Mouse (Mus musculus): ENCODE measurements around the gene Clca3a2. TPM values are rescaled to one million over a fixed set of nuclear protein-coding genes. Genes with fewer than 3 reads are reported as not detected.
"Not testable (repeated sequence)": the region's sequence is repeated elsewhere in the genome, so short reads cannot be mapped to it uniquely, and the experiment has no call there.

Gene Clca3a2
- not detected for total RNA-seq (2018; cell fraction: chromatin; rRNA removed)
- not detected for total RNA-seq (2018; cell fraction: cytosol; rRNA removed)
- not detected for total RNA-seq (2018; cell fraction: nucleus; rRNA removed)
- not detected in 3 replicates for polyA plus RNA-seq (2018)

DNA sequence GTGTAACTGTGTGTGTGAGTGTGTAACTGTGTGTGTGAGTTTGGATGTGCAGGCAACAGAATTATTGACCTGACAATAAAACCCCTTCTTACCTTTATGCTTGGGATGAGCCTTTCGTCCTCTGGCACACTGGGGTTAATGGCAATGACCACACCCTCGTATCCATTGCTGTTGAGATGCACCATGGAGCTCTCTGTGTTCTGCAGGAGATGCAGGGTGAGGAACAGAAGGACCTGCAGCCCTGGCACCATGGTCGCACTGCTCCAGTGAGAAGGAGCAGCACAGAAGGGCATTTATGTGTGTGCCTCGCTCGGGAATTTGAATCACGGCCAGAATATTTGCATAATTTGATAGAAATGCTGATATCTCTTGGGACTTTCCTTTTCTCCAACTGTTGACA lies at the start of gene Clca3a2:
Gene Clca3a2 (minus strand): TSS at position 276 of the 400 bp plus-strand sequence.
- H3K79me2 ChIP-seq (ENCODE audit: inconsistent target); H3K36me3 ChIP-seq (ENCODE audit: inconsistent target); H3K27ac ChIP-seq; H3K4me3 ChIP-seq (ENCODE audit: inconsistent target): not testable (repeated sequence)
- 86% methylated on average over 3 of the region's 6 CpGs for WGBS (ENCODE audit: missing documents)

DNA sequence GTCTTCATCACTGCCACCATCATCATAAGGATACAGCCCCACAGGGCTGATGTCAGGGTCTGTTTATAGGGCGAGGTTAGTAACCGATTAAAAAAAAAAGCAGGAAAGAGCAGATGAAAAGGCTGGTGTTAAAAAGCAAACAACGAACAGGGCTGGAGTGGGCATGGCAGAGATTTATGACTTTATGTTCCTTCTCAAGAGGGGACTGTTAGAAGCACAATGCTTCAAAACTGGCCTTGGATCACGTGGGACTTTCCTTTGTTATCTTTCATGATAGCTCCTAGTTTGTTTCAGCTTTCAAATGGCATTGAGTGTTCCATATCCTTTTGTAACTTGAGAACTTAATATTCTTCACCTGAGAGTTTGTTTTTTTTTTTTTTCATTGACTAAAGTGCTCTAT lies 30.3 kb upstream of the Clca3a2 start:
- 23% methylated on average over 4 of the region's 4 CpGs for WGBS (ENCODE audit: missing documents)
- H3K36me3 ChIP-seq (ENCODE audit: inconsistent target): no peaks in the 10 kb centered on the region

DNA sequence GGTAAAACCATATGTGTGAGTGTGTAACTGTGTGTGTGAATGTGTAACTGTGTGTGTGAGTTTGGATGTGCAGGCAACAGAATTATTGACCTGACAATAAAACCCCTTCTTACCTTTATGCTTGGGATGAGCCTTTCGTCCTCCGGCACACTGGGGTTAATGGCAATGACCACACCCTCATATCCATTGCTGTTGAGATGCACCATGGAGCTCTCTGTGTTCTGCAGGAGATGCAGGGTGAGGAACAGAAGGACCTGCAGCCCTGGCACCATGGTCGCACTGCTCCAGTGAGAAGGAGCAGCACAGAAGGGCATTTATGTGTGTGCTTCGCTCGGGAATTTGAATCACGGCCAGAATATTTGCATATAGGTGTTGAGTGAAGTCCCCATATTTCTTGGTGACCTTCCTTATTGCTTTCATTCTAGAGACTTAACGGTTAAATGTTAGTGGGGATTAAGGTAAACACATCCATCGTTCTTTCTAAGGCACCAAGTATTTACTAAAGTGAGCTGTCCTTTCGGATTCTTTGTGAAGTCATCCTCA lies 29.8 kb upstream of the Clca3a2 start, which contains the start of gene Clca3b:
Gene Clca3b (minus strand): TSS at position 344 of the 543 bp plus-strand sequence.
- not testable (repeated sequence) for H3K36me3 ChIP-seq (ENCODE audit: inconsistent target); H3K79me2 ChIP-seq (ENCODE audit: inconsistent target); H3K27ac ChIP-seq; H3K4me3 ChIP-seq (ENCODE audit: inconsistent target)
- WGBS (ENCODE audit: missing documents): 79% methylated on average over 6 of the region's 9 CpGs

More for the DNA sequence above, 30.3 kb upstream of the Clca3a2 start:
- Histone ChIP-seq H3K79me2 (ENCODE audit: inconsistent target) (no peaks in the 10 kb centered on the region), H3K27ac (no peak overlapping the region), H3K4me3 (ENCODE audit: inconsistent target) (no peak overlapping the region)

DNA sequence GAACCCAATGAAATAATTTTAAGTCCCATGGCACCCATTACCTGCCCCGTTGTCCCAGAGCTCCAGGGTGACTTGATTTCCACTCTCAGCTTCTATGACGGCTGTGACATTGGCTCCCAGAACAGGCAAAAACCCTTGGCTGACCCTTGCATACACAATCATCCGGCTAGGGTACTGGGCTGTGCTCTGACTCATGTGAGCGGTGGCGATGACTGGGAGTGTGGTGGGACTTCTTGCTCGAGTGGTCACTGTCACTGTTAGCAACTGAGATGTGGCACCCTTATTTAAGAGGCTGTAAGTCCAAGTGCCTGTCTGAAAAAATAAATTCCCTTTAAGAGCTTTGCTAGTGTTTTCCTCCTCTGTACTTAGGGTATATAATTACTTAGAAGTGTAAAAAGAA lies 8.0 kb upstream of the Clca3a2 start:
- no peaks in the 10 kb centered on the region for H3K79me2 ChIP-seq (ENCODE audit: inconsistent target)
- WGBS (ENCODE audit: missing documents): 92% methylated on average over 6 of the region's 6 CpGs
- no peaks in the 10 kb centered on the region for H3K36me3 ChIP-seq (ENCODE audit: inconsistent target)

DNA sequence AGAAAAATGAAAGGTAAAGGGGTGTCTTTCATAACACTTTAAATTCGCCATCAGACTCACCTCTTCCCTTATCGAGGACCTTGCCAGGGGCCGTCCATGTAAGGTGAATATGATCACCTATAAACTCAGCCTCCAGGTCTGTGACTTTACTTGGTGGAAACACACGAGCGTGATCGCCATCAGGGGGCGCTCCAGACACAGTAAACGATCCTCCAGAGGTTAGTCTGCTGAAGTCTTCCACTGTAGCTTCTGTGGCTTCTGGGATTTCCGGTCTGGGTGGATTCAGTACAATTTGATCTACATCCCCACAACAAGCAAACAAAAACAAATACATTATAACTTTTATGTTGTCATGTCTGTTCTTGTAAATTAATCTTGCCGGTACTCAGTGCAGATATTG lies 5.9 kb upstream of the Clca3a2 start:
- Histone ChIP-seq H3K4me3 (ENCODE audit: inconsistent target) (no peak overlapping the region), H3K27ac (no peak overlapping the region), H3K36me3 (ENCODE audit: inconsistent target) (no peaks in the 10 kb centered on the region), H3K79me2 (ENCODE audit: inconsistent target) (no peaks in the 10 kb centered on the region)
- 9% methylated on average over 10 of the region's 10 CpGs for whole genome bisulfite sequencing (ENCODE audit: missing documents)

More for the DNA sequence above, 8.0 kb upstream of the Clca3a2 start:
- Histone ChIP-seq H3K4me3 (ENCODE audit: inconsistent target) (no peak overlapping the region), H3K27ac (no peak overlapping the region)

DNA sequence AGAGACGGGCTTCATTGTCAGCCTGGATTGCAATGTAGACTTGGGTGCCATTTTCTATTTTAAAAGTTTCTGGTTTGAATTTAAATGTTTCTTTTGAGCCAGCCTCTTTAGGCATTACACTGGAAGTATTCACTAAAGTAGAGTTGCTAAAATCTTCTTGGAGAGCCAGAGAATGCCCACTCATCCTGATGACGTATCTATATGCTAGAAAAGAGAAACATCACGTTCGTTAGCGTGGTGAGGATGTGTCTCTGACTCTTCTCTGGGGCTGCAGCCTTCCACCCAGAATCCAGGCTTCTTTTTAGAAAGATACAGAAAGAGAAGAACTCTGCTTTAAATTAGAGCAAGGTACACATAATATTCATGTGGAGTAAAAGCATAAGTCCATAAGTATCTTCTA lies 4.0 kb upstream of the Clca3a2 start:
- Histone ChIP-seq H3K27ac (no peak overlapping the region), H3K79me2 (ENCODE audit: inconsistent target) (no peaks in the 10 kb centered on the region), H3K4me3 (ENCODE audit: inconsistent target) (no peak overlapping the region), H3K36me3 (ENCODE audit: inconsistent target) (no peaks in the 10 kb centered on the region)
- WGBS (ENCODE audit: missing documents): 88% methylated on average over 5 of the region's 5 CpGs

DNA sequence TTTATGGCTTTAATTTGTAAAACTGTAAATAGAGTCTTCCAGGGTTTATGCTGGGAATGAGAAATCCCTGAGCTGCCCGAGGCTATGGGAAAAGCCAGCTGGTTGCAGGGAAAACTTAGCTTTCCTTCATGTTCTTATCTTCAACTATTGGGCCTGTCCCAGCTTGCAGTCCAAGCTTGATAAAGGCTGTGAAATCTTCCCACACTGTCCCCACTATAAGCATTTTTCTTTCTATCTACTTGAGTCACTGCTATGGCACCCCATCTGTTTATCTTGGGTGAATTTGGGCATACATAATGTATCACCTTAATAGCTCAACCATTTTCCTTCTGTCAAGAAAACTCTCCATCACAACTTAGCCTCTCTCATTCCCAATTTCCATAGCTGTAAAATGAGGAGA lies 1.3 kb upstream of the Clca3a2 start:
- Histone ChIP-seq H3K4me3 (ENCODE audit: inconsistent target) (no peak overlapping the region), H3K36me3 (ENCODE audit: inconsistent target) (no peaks in the 10 kb centered on the region), H3K27ac (no peak overlapping the region), H3K79me2 (ENCODE audit: inconsistent target) (no peaks in the 10 kb centered on the region)
- WGBS (ENCODE audit: missing documents): 55% methylated on average over 1 of the region's 1 CpGs

DNA sequence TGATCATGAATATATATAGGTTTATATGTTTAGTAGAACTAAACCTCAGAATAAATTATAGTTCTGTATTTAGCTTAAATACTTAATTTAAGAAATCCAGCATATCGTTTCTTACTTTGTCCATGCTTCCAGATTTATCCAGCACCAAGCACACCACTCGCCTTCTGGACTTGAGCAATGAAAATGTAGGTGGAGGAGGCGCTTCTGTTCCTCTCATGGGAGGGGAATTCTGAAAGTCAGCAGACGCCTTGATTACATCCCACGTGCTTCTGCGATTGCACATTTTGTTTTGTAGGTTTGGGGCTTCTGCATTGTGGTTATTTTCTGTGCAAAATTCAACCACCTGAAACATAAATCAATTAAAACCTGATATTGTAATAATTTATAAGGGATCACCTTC lies 6.0 kb downstream of the Clca3a2 start:
- H3K27ac ChIP-seq; H3K4me3 ChIP-seq (ENCODE audit: inconsistent target); H3K36me3 ChIP-seq (ENCODE audit: inconsistent target); H3K79me2 ChIP-seq (ENCODE audit: inconsistent target): not testable (repeated sequence)
- WGBS (ENCODE audit: missing documents): 89% methylated on average over 5 of the region's 6 CpGs

DNA sequence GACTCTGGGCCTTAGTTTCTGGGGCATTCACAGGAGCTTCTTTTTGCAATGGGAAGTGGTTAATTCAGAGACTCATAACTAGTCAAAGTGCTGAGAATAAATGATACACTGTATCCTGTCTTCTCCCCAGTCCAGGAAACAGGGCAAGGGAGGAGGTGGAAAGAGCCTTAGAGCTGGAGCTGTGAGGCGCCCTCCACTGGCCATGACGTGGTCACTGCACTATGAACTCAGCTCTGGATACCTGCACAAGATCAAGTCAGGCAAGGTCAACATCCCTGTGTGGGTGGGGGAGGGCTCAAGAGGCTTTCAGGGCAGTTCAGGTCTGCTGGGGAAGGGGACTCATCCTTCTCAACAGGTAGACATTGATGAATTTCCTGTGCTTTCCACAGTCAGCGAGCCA lies 7.5 kb downstream of the Clca3a2 start:
- Histone ChIP-seq H3K79me2 (ENCODE audit: inconsistent target) (no peaks in the 10 kb centered on the region), H3K27ac (no peak overlapping the region), H3K4me3 (ENCODE audit: inconsistent target) (no peak overlapping the region), H3K36me3 (ENCODE audit: inconsistent target) (no peaks in the 10 kb centered on the region)
- whole genome bisulfite sequencing (ENCODE audit: missing documents): 42% methylated on average over 3 of the region's 3 CpGs

DNA sequence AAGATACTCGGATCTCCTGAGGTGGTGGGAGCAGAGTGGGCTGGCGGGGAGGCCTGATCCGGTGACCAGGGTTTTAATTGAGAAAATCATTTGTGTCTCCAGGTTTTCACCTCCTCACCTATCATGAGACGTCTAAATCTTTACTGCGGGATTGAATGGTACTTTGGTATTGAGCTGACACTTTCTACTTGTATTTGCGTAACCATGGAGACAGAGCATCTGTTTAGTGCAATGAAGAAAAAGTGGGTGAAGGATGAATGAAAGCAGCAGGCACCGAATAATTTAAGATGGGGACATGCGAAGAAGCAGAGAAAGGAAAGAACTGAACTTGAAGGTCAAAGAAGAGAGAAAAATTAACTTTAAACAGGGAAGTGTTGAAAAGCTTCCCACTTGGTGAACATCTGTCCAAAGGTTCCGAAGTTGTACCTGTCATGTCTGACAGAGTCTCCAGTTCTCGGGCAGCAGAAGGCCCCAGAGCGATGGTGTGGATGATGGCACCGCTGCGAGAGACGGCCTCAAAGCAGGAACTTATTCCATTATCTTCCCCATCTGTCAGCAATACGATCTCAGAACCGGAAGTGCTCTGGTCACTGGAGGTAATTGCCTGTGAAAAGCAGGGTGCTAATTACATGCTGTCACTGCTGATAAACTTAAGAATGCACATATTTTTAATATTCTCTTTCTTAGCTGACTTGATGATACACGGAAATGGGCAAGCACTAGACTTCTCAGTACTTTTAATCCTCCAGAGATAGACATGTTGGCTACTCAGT lies 11.0 kb downstream of the Clca3a2 start:
- not testable (repeated sequence) for H3K36me3 ChIP-seq (ENCODE audit: inconsistent target); H3K79me2 ChIP-seq (ENCODE audit: inconsistent target); H3K27ac ChIP-seq; H3K4me3 ChIP-seq (ENCODE audit: inconsistent target)
- 68% methylated on average over 10 of the region's 17 CpGs for WGBS (ENCODE audit: missing documents)

DNA sequence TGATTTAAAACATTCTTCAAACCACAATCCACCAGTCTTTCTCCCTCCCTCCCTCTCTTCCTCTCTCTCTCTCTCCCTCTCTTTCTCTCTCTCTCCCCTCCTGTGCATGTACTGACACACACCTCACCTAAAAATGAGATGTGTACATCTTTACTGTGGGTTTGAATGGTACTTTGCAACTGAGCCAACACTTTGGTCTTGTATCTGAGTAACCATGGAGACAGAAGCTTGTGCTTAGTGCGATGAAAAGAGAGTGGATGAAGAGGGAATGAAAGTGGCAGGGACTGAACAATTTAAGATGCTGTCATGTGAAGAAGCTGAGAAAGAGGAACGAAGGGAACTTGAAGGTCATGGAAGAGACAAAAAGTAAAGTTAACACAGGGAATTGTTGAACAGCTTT lies 12.7 kb downstream of the Clca3a2 start:
- H3K79me2 ChIP-seq (ENCODE audit: inconsistent target); H3K36me3 ChIP-seq (ENCODE audit: inconsistent target); H3K4me3 ChIP-seq (ENCODE audit: inconsistent target); H3K27ac ChIP-seq: not testable (repeated sequence)
- 83% methylated on average over 2 of the region's 2 CpGs for WGBS (ENCODE audit: missing documents)

DNA sequence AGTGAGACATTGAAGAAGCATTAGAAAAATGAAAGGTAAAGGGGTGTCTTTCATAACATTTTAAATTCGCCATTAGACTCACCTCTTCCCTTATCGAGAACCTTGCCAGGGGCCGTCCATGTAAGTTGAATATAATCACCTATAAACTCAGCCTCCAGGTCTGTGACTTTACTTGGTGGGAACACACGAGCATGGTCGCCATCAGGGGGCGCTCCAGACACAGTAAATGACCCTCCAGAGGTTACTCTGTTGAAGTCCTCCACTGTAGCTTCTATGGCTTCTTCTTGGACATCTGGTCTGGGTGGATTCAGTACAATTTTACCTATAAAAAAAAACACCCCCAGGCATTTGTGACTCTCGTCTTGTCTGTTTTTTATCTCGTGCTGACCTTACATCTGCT lies 17.4 kb downstream of the Clca3a2 start:
- Histone ChIP-seq H3K79me2 (ENCODE audit: inconsistent target) (no peaks in the 10 kb centered on the region), H3K27ac (no peak overlapping the region), H3K4me3 (ENCODE audit: inconsistent target) (no peak overlapping the region), H3K36me3 (ENCODE audit: inconsistent target) (no peaks in the 10 kb centered on the region)
- WGBS (ENCODE audit: missing documents): 54% methylated on average over 8 of the region's 8 CpGs

DNA sequence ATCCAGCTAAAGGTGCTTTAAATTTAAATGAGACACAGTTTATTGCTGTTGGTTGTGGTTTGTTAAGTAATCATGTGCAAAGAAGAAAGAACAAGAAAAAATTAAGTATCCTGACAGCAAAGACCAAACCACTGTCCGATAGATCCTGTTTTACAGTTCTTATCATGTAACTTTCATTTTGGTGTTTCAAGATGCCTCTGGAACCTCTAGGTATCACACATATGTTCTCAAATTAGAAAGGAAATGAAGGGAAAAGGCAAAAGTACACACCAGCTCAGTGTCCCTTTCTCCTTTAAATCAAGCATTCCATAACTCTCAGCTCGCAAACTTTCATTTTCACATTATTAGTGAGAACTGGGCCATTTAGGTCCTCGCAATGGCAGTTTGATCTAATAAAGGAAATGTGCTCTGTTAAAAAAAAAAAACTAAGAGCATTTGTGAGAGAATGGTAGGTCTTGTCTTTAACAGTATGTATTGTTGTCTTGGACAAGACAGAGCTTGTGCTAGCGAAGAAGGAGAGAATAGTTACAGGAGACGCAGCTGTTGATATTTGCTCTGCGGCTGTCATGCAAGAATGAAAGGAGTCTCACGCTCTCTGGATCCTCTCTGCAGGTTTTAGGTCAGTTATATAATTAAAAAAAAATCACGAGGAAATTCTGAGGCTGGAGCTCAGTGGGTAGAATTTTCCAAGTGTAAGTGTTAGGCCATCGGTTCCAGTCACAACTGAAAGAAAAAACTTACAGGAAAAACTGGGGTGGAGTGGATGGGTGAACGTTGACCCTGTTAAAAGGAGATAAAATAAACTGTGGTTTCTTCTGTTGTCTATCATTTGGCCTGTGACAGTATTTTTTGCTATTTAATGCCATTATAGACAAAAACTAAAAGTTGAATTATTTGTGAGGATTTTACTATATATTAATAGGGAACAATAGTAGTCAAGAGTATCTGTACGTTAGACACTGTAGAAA lies 33.8 kb downstream of the Clca3a2 start:
- Histone ChIP-seq H3K79me2 (ENCODE audit: inconsistent target) (no peaks in the 10 kb centered on the region), H3K4me3 (ENCODE audit: inconsistent target) (no peak overlapping the region), H3K36me3 (ENCODE audit: inconsistent target) (no peaks in the 10 kb centered on the region), H3K27ac (no peak overlapping the region)
- 85% methylated on average over 11 of the region's 11 CpGs for WGBS (ENCODE audit: missing documents)

DNA sequence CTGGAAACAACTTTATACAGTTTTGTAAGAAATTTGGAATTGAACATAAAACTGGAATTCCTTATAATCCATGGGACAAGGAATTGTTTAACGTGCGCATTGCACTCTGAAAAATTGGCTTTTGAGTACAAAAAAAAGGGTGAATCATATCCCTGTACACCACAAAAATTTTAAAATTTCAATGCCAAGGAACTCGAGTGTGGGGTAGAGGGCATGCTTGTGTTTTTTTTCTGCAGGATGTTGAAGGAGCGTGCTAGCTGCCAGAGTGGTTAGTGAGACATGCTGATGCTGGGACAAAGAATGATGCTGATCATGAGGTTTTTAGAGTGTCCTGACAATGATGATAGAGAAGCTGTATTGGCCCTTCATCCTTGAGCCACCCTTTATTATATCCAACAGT lies 54.1 kb downstream of the Clca3a2 start:
- WGBS (ENCODE audit: missing documents): 96% methylated on average over 4 of the region's 4 CpGs
- H3K36me3 ChIP-seq (ENCODE audit: inconsistent target): no peaks in the 10 kb centered on the region
- no peaks in the 10 kb centered on the region for H3K79me2 ChIP-seq (ENCODE audit: inconsistent target)
- H3K27ac ChIP-seq: no peak overlapping the region
- no peak overlapping the region for H3K4me3 ChIP-seq (ENCODE audit: inconsistent target)
